8 mouse cellular contexts compared by ENCODE assay signal in the genomic region with DNA sequence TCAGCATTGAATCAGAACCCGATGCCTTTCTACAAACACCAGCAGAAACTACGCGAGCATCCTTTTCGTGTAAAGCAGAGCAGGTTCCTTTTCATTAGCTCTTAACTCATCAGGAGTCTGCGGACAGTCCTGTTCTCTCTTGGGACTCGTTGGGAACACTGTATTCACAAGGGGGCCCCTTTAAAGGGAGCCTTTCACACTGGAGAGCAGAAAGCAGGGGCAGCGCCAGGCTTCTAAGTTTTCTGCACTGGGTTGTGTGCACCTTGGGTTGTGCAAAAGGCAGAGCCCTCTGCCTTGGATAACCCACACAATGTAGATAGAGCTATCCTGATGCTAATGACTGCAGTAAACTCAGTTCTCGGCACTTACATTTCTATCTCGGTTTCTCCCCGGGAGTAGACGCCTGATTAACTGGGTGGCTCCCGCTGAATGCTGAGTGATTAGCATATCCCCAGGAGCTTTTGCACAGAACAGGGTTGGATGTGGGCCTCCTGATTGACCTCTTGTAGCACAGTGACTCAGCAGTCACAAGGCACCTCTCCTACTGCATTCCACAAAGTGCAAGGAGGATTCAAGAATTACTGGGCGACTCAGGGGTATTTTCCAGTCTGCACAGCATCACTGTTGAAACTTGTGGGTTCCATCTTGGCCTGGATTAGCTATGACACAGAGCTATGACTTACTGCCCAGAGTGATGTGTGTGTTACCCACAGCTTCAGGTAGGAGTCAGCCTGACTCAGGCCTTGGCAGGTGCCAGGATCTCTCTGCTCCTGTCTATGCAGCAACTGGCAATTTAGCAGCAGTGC.
DNase-seq lines count a peak whose midpoint lies in the region; ATAC-seq lines count a peak whose summit lies in the region.

No protein-coding gene starts in this region.

- no peaks in the 10 kb centered on the region for H3K9me3 ChIP-seq in heart, embryonic 15.5 days (replicated peaks)

- no peak overlapping the region for H3K9ac ChIP-seq in heart, embryonic 15.5 days

- H3K27ac ChIP-seq in heart, embryonic 15.5 days, result no peak overlapping the region

- no peaks in the 10 kb centered on the region for H3K36me3 ChIP-seq in heart, embryonic 15.5 days

- peak; percentile 41; the same call in 1 of the 2 replicates for ATAC-seq in frontal cortex, adult (ENCODE audit: low TSS enrichment)
- 0 out of 2 replicates have a peak, but pooled peaks have one; percentile 18 for ATAC-seq in heart, embryonic 15.5 days (replicated peaks; ENCODE audit: insufficient number of reproducible peaks, insufficient read depth, low FRiP score, low read depth)

- no peaks in the 10 kb centered on the region for H3K27me3 ChIP-seq in heart, embryonic 15.5 days

- WGBS in heart, embryonic 15.5 days, result 18% methylated on average over 13 of the region's 13 CpGs

- H3K4me3 ChIP-seq in heart, embryonic 15.5 days, result no peak overlapping the region

- H3K4me1 ChIP-seq in heart, embryonic 15.5 days (replicated peaks), result peaks cover 3% of the 10 kb centered on the region; the same call in 1 of the 2 replicates

- peak overlapping the region; percentile 32 for H3K4me2 ChIP-seq in heart, embryonic 15.5 days

- no peak for DNase-seq in frontal cortex, postnatal 10 days (ENCODE audit: low spot score in 2 of 2)
- DNase-seq in embryo, embryonic 11 days, result peak; percentile 38
- DNase-seq in kidney, postnatal 14 days, result peak; percentile 21
- DNase-seq in skeletal muscle tissue, adult 2 months (ENCODE audit: low read depth, low spot score), result peak; percentile 56
- no peak for DNase-seq in spleen, postnatal 10 days (ENCODE audit: low spot score in 2 of 2)
- no peak for DNase-seq in testis, postnatal 14 days (ENCODE audit: low spot score)

Comparison
In these comparisons a context has a peak if more than half of its experiments do, and no peak if none do; other contexts are left out.
1. DNase-seq: peak in embryo, embryonic 11 days (single experiment), kidney, postnatal 14 days (single experiment) and skeletal muscle tissue, adult 2 months (single experiment); none in frontal cortex, postnatal 10 days (0 of 2), spleen, postnatal 10 days (0 of 2) and testis, postnatal 14 days (single experiment).